Mouse (Mus musculus) left cerebral cortex, postnatal 25 days (tissue): Measurements from ENCODE around the gene Optn. TPM values are rescaled to one million over a fixed set of nuclear protein-coding genes. Genes with fewer than 3 reads are reported as not detected.
"Not testable (repeated sequence)": the region's sequence is repeated elsewhere in the genome, so short reads cannot be mapped to it uniquely, and the experiment has no call there.

Experiments used
- DNase-seq, 2 experiments: peaks; one replicate each; pipeline ENCODE4 v3.0.0; 2022; ENCODE audit warnings: low spot score in 2 of 2, mixed read lengths in 1 of 2
- intact Hi-C: fragments of 180-260 bp; cut with DNase I; formaldehyde crosslinking; loops from one replicate; pipeline ENCODE4 v1.15.1; 2025
- total RNA-seq, 2 experiments: library from RNA; stranded (reverse); gene quantifications; 2 replicates each; pipeline ENCODE4 v1.2.3; 2021

The Optn gene
- 10 to 100 TPM; 17.4 TPM for total RNA-seq

- intact Hi-C loops = loop anchor here (5.0 kb wide), 1 partner anchor 146 kb away; the partner anchor contains the start of gene Phyh
- peak; percentile 73 to 77 for DNase-seq
Observed at GRCm38 (mm10) chr2:5063299-5064205, at the start of gene Optn. TSS of gene Optn (minus strand) at chr2:5064051.

GRCm38 (mm10) chr2:5112785-5113291 lies 49.0 kb upstream of the Optn start:
- no peak for DNase-seq
- intact Hi-C loops = no loop called here

GRCm38 (mm10) chr2:5102891-5103290 lies 39.0 kb upstream of the Optn start:
- intact Hi-C loops = no loop called here
- no peak for DNase-seq

GRCm38 (mm10) chr2:5101743-5102245 lies 37.9 kb upstream of the Optn start:
- peak in 1 of 2 experiments; percentile 38 for DNase-seq
- intact Hi-C loops = no loop called here

GRCm38 (mm10) chr2:5099176-5099575 lies 35.3 kb upstream of the Optn start:
- no peak for DNase-seq
- intact Hi-C loops = loop anchor here (5.0 kb wide), 1 partner anchor 63 kb away; no protein-coding TSS in a partner anchor

GRCm38 (mm10) chr2:5097786-5098445 lies 34.1 kb upstream of the Optn start:
- DNase-seq = peak; percentile 35 to 40
- intact Hi-C loops = loop anchor here (5.0 kb wide), 1 partner anchor 64 kb away; no protein-coding TSS in a partner anchor

GRCm38 (mm10) chr2:5095316-5095715 lies 31.5 kb upstream of the Optn start:
- DNase-seq = peak in 1 of 2 experiments; percentile 13
- intact Hi-C loops = loop anchor here (5.0 kb wide), 1 partner anchor 67 kb away; no protein-coding TSS in a partner anchor

- DNase-seq = peak in 1 of 2 experiments; percentile 37
- intact Hi-C loops = loop anchor here (5.0 kb wide), 3 partner anchors 67 to 302 kb away; no protein-coding TSS in a partner anchor
Observed at GRCm38 (mm10) chr2:5094876-5095275, 31.0 kb upstream of the Optn start.

GRCm38 (mm10) chr2:5090385-5090784 lies 26.5 kb upstream of the Optn start:
- intact Hi-C loops = loop anchor here (5.0 kb wide), 2 partner anchors 162 to 307 kb away; no protein-coding TSS in a partner anchor
- peak; percentile 47 to 64 for DNase-seq

- DNase-seq = no peak
- intact Hi-C loops = loop anchor here (5.0 kb wide), 1 partner anchor 720 kb away; no protein-coding TSS in a partner anchor
Observed at GRCm38 (mm10) chr2:5087667-5088066, 23.8 kb upstream of the Optn start.

- intact Hi-C loops = no loop called here
- no peak for DNase-seq
Observed at GRCm38 (mm10) chr2:5083739-5084138, 19.9 kb upstream of the Optn start.

- DNase-seq = peak; percentile 27 to 69
- intact Hi-C loops = loop anchor here (2.0 kb wide), 1 partner anchor 691 kb away; no protein-coding TSS in a partner anchor
Observed at GRCm38 (mm10) chr2:5080053-5080787, 16.4 kb upstream of the Optn start.

GRCm38 (mm10) chr2:5077937-5078336 lies 14.1 kb upstream of the Optn start:
- intact Hi-C loops = no loop called here
- DNase-seq = no peak

GRCm38 (mm10) chr2:5077490-5077889 lies 13.6 kb upstream of the Optn start:
- DNase-seq = no peak
- intact Hi-C loops = no loop called here

- intact Hi-C loops = no loop called here
- no peak for DNase-seq
Observed at GRCm38 (mm10) chr2:5075856-5076255, 12.0 kb upstream of the Optn start.

- intact Hi-C loops = no loop called here
- DNase-seq = no peak
Observed at GRCm38 (mm10) chr2:5075432-5075831, 11.6 kb upstream of the Optn start.

- intact Hi-C loops = no loop called here
- DNase-seq = no peak
Observed at GRCm38 (mm10) chr2:5073785-5074184, 9.9 kb upstream of the Optn start.

- intact Hi-C loops = no loop called here
- no peak for DNase-seq
Observed at GRCm38 (mm10) chr2:5067951-5068350, 4.1 kb upstream of the Optn start.

- DNase-seq, intact Hi-C loops: not testable (repeated sequence)
Observed at GRCm38 (mm10) chr2:5067254-5067653, 3.4 kb upstream of the Optn start.
